Mouse (Mus musculus): Measurements from ENCODE around the gene Atp8b5. TPM values are rescaled to one million over a fixed set of nuclear protein-coding genes. Genes with fewer than 3 reads are reported as not detected.

The Atp8b5 gene
- polyA plus RNA-seq, 1 experiment, result 0.11 TPM

DNA sequence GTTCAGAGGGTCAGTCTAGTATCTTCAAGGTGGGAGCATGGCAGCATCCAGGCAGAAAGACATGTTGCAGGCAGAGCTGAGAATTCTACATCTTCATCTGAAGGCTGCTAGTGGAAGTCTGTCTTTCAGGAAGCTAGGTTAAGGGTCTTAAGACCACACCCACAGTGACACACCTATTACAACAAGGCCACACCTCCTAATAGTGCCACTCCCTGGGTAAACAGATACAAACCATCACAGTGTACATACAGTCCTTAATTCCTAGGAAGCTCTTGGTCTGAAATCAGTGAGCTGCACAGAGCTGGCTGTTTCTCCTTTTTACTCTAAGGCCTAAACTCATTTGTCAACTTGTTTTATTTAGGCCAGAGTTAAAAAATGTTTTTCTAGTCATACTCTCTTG, 120.0 kb downstream of the Atp8b5 start:
- TF ChIP-seq CTCF (IDR thresholded peaks at IDR 0.05; ENCODE audit: extremely low read depth, insufficient read length, insufficient replicate concordance, low read depth, low read length), result no peak
- Histone ChIP-seq H3K4me3 (ENCODE audit: low read depth, low read length) (no peak overlapping the region), H3K4me1 (ENCODE audit: control insufficient read depth, insufficient read depth, insufficient read length, low read length) (no peaks in the 10 kb centered on the region; the same call in 1 of the 2 replicates), H3K27ac (ENCODE audit: insufficient read depth, low read depth, low read length) (no peak overlapping the region), H3K36me3 (ENCODE audit: control insufficient read depth, insufficient read depth, low read length) (no peaks in the 10 kb centered on the region), H3K27me3 (ENCODE audit: control insufficient read depth, insufficient read depth, low read length) (no peaks in the 10 kb centered on the region)

DNA sequence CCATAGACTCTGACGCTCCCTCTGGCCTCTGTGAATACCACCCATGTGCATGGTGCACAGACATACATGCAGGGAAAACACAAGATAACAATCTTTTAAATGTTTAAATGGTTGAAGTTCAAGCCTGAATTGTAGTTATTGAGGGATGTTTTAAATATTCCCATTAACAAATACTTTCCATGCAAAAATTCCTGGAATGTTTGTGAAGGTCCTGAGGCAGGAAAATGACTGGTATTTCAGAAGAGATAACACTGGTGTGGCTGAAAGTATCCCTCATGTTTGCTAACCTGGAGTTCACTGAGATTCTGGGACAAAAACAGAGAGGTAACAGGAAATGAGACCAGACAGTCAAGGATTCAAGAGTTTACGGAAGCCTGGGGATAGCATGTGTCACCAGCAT, 122.4 kb downstream of the Atp8b5 start:
- peaks cover 4% of the 10 kb centered on the region for H3K4me1 ChIP-seq (ENCODE audit: control insufficient read depth, insufficient read depth, insufficient read length, low read length)
- peak overlapping the region; percentile 21; the same call in 1 of the 2 replicates for H3K27ac ChIP-seq (ENCODE audit: insufficient read depth, low read depth, low read length)
- H3K4me3 ChIP-seq (ENCODE audit: low read depth, low read length), result no peak overlapping the region
- WGBS, result 85% methylated on average over 2 of the region's 2 CpGs
- TF ChIP-seq CTCF (IDR thresholded peaks at IDR 0.05; ENCODE audit: extremely low read depth, insufficient read length, insufficient replicate concordance, low read depth, low read length) (no peak), POLR2A (IDR thresholded peaks at IDR 0.05; ENCODE audit: low read depth, low read length) (no peak)
- H3K27me3 ChIP-seq (ENCODE audit: control insufficient read depth, insufficient read depth, low read length), result no peaks in the 10 kb centered on the region
- H3K36me3 ChIP-seq (ENCODE audit: control insufficient read depth, insufficient read depth, low read length), result no peaks in the 10 kb centered on the region

DNA sequence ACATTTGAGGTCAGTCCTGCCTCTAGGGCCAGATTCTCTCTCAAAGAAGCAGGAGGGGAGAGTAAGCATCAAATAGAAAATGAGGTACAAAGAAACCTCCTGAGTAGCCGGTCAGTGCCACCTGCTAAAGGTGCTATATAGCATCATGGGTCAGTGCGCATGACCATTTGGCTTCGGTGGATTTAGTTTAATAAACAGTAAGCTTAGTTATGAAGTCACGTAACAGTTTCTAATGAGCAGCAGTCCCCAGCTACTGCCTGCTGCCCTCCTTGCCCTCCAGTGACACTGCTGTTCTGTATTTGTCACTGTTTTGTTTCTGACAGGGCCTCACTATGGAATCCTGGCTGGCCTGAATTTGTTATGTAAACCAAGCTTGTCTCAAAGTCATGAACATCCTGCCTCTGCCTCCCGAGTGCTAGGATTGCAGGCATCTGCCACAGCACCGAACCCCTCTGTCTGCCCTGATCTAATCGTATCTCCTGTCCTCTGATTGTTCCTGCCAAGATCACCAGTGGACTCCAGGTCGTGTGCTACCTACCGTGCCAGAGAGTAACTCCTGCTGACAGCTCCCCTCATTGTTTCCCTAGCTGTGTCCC, 123.0 kb downstream of the Atp8b5 start:
- no peak for TF ChIP-seq POLR2A (IDR thresholded peaks at IDR 0.05; ENCODE audit: low read depth, low read length)
- TF ChIP-seq CTCF (IDR thresholded peaks at IDR 0.05; ENCODE audit: extremely low read depth, insufficient read length, insufficient replicate concordance, low read depth, low read length), result no peak
- Histone ChIP-seq H3K4me1 (ENCODE audit: control insufficient read depth, insufficient read depth, insufficient read length, low read length) (peaks cover 4% of the 10 kb centered on the region), H3K36me3 (ENCODE audit: control insufficient read depth, insufficient read depth, low read length) (no peaks in the 10 kb centered on the region), H3K27ac (ENCODE audit: insufficient read depth, low read depth, low read length) (peak overlapping the region; percentile 67), H3K27me3 (ENCODE audit: control insufficient read depth, insufficient read depth, low read length) (no peaks in the 10 kb centered on the region), H3K4me3 (ENCODE audit: low read depth, low read length) (no peak overlapping the region)
- WGBS, result 82% methylated on average over 9 of the region's 9 CpGs

DNA sequence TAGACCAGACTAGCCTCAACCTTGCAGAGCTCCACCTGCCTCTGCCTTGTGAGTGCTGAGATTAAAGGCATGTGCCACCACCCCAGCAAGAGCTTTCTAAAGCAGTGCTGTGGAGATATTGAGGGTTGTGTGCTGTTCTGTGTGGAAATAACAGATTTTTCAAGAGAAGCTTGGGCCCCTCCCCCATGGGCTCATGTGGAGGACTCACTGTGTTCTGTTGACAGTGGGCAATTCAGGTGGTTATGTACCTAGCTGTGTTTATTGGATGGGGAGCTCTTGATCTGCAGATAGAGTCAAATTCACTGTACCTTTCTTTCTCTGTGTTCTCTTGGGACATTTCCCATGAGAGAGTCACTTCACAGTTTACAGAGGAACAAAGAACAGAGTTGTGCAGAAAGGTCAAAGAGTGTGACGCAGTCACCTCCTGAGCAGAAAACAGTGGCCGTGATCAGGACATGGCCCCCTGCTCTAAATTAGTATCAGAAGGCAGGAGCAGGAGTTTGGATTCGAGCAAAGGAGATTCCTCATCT, 124.6 kb downstream of the Atp8b5 start:
- no peak overlapping the region for H3K4me3 ChIP-seq (ENCODE audit: low read depth, low read length)
- H3K27ac ChIP-seq (ENCODE audit: insufficient read depth, low read depth, low read length), result no peak overlapping the region
- 85% methylated on average over 3 of the region's 3 CpGs for whole genome bisulfite sequencing
- H3K36me3 ChIP-seq (ENCODE audit: control insufficient read depth, insufficient read depth, low read length), result no peaks in the 10 kb centered on the region
- TF ChIP-seq POLR2A (IDR thresholded peaks at IDR 0.05; ENCODE audit: low read depth, low read length) (no peak), CTCF (IDR thresholded peaks at IDR 0.05; ENCODE audit: extremely low read depth, insufficient read length, insufficient replicate concordance, low read depth, low read length) (no peak)
- no peaks in the 10 kb centered on the region for H3K27me3 ChIP-seq (ENCODE audit: control insufficient read depth, insufficient read depth, low read length)
- H3K4me1 ChIP-seq (ENCODE audit: control insufficient read depth, insufficient read depth, insufficient read length, low read length), result peaks cover 4% of the 10 kb centered on the region

DNA sequence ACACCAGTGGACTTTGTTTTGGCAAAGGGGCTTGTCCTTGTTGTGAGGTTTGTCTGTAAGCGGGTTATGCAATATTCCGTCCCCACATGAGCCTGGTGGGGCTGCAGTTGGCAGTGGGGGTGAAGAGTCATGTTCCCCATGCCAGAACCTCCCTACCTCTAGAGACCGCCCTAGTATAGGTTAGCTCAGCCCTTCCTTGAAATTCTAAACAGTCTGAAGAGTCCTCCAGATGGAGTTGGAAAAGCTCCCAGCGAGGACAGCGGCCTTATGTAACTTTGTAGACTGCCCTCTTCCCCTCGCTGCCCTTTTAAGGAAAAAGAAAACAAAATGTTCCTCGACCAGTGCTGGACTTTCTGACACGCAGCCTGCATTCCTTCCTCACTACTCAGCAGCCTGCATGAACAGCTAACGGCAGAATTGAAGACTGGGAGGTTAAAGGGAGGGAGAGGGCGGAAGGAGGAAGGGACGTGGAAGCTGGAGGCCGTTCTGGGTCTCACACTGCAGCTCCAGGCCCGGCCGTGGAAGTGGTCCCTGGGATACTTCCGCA, 127.5 kb downstream of the Atp8b5 start:
- Histone ChIP-seq H3K27ac (ENCODE audit: insufficient read depth, low read depth, low read length) (peak overlapping the region; percentile 94), H3K27me3 (ENCODE audit: control insufficient read depth, insufficient read depth, low read length) (no peaks in the 10 kb centered on the region), H3K4me1 (ENCODE audit: control insufficient read depth, insufficient read depth, insufficient read length, low read length) (peaks cover 6% of the 10 kb centered on the region), H3K4me3 (ENCODE audit: low read depth, low read length) (no peak overlapping the region), H3K36me3 (ENCODE audit: control insufficient read depth, insufficient read depth, low read length) (no peaks in the 10 kb centered on the region)
- WGBS, result 62% methylated on average over 15 of the region's 15 CpGs
- TF ChIP-seq CTCF (IDR thresholded peaks at IDR 0.05; ENCODE audit: extremely low read depth, insufficient read length, insufficient replicate concordance, low read depth, low read length) (no peak), POLR2A (IDR thresholded peaks at IDR 0.05; ENCODE audit: low read depth, low read length) (peak; percentile 28; the same call in 1 of the 2 replicates)

DNA sequence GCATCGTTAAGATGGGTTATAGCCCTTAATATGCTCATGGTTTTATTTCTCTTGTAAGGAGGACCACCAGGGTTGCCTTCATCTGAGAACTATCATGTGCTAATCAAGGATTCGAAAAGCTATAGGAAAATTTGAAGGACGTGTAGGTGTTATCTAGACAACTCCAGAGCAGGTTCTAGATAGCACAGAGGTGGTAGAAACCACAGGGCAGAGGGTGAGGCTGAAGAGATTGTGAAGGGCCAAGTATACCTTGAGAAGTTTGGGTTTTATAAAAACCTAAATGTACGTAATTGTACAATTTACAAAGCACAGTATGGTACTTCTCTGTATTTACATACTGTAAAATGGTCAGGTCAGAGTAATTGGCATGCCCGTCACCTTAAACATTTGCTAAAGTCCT, 128.2 kb downstream of the Atp8b5 start:
- TF ChIP-seq POLR2A (IDR thresholded peaks at IDR 0.05; ENCODE audit: low read depth, low read length) (no peak), CTCF (IDR thresholded peaks at IDR 0.05; ENCODE audit: extremely low read depth, insufficient read length, insufficient replicate concordance, low read depth, low read length) (no peak)
- WGBS, result 79% methylated on average over 5 of the region's 5 CpGs
- H3K4me3 ChIP-seq (ENCODE audit: low read depth, low read length), result no peak overlapping the region
- no peaks in the 10 kb centered on the region for H3K27me3 ChIP-seq (ENCODE audit: control insufficient read depth, insufficient read depth, low read length)
- H3K27ac ChIP-seq (ENCODE audit: insufficient read depth, low read depth, low read length), result peak overlapping the region; percentile 94
- no peaks in the 10 kb centered on the region for H3K36me3 ChIP-seq (ENCODE audit: control insufficient read depth, insufficient read depth, low read length)
- H3K4me1 ChIP-seq (ENCODE audit: control insufficient read depth, insufficient read depth, insufficient read length, low read length), result peaks cover 10% of the 10 kb centered on the region

DNA sequence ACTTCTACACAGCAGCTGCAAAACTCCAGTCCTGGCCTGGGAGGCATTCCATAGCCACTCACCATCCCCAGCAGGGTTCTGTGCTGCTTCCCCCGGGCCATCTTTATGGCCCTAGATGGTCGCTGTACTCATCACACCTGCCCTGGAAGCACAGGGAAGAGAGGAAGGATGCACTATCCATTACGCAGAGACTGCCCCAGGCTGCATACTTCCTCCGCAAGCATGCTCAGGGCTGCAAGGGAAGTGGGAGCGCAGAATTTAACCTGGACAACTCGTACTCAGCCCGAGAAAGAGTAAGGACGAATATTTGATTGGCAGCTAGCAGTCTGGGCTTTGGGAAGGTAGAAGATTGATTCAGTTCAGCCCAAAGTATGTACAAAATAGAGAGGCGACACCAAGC, 128.9 kb downstream of the Atp8b5 start:
- WGBS, result 74% methylated on average over 9 of the region's 9 CpGs
- Histone ChIP-seq H3K27me3 (ENCODE audit: control insufficient read depth, insufficient read depth, low read length) (no peaks in the 10 kb centered on the region), H3K4me3 (ENCODE audit: low read depth, low read length) (no peak overlapping the region), H3K36me3 (ENCODE audit: control insufficient read depth, insufficient read depth, low read length) (no peaks in the 10 kb centered on the region), H3K4me1 (ENCODE audit: control insufficient read depth, insufficient read depth, insufficient read length, low read length) (peaks cover 10% of the 10 kb centered on the region), H3K27ac (ENCODE audit: insufficient read depth, low read depth, low read length) (0 out of 2 replicates have a peak overlapping the region, but pooled peaks have one; percentile 35)
- TF ChIP-seq CTCF (IDR thresholded peaks at IDR 0.05; ENCODE audit: extremely low read depth, insufficient read length, insufficient replicate concordance, low read depth, low read length) (no peak), POLR2A (IDR thresholded peaks at IDR 0.05; ENCODE audit: low read depth, low read length) (no peak)
